Mouse (Mus musculus) right cerebral cortex, postnatal 10 days (tissue): ENCODE results near the gene Il22ra1.
A peak's percentile ranks its signal among the peaks of the same experiment; 100 is the strongest.
"Not testable (repeated sequence)": the region's sequence is repeated elsewhere in the genome, so short reads cannot be mapped to it uniquely, and the experiment has no call there.

Experiments used
- DNase-seq, 2 experiments: peaks; one replicate each; pipeline ENCODE4 v3.0.0; 2021; ENCODE audit warnings: low spot score in 2 of 2

Il22ra1 gene

DNA sequence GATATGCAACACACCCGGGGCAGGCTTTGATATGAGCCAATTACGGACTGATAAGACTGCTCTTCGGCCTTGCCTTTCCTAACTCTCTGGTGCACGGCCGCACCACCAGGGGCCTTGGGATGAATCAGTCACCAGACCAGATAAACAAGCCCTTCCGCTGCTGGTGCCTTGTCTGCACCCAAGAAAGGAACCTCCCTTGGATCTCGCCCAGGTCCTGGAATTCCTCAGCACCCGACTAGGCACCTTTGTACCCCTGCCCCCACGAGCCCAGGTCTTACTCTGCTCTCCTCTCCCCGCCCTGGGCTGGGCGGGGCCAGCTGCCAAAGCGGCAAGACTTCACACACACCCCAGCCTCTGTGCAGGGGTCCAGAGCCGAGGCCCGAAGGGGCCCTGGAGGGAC is at the start of gene Il22ra1:
TSS of gene Il22ra1 (plus strand) at position 356 of the 400 bp plus-strand sequence.
- DNase-seq: no peak

GRCm38 (mm10) chr4:135679316-135679715 is 48.7 kb upstream of the Il22ra1 start:
- no peak for DNase-seq

GRCm38 (mm10) chr4:135681789-135682188 is 46.2 kb upstream of the Il22ra1 start:
- no peak for DNase-seq

DNA sequence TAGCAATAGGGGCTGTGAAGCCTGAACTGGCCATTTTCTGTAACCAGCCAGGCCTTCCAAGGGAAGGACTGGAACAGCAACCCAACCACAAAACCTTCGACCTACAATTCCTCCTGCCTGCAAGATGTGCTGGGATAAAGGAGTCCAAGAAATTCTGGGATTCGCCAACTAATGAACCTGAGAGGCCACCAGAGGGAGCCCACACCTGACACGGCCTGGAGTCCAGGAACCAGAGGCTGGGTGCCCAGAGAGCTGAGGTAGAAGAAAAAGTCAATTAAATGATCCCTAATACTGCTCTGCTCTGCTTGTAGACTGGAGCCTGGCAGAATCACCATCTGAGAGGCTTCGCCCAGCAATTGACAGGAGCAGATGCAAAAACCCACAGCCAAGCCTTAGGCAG is 44.4 kb upstream of the Il22ra1 start:
- peak in 1 of 2 experiments; percentile 42 for DNase-seq

DNA sequence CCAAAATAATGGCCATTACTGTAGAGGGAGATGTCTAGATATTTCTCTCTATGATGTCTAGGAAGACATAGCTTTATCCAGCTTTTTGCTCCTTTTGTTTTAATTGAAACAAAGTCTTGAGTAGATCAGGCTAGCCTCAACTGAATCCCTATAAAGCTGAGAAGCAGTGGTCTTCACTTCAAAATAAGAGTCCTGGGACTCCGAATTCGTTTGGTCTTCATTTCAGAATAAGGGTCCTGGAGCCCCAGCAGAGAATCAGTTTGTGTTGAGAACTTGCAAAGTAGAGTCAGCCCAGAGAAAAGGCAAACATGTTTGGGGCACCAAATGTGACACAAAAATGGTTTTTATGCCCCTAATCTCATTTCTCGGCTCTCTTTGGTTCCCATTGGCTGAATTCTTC is 43.2 kb upstream of the Il22ra1 start:
- DNase-seq: no peak

GRCm38 (mm10) chr4:135685906-135686567 is 41.9 kb upstream of the Il22ra1 start, which contains the start of gene Ifnlr1:
TSS of gene Ifnlr1 (plus strand) at chr4:135686287.
- peak; percentile 51 to 65 for DNase-seq

GRCm38 (mm10) chr4:135686568-135686953 is 41.4 kb upstream of the Il22ra1 start:
- DNase-seq: no peak

DNA sequence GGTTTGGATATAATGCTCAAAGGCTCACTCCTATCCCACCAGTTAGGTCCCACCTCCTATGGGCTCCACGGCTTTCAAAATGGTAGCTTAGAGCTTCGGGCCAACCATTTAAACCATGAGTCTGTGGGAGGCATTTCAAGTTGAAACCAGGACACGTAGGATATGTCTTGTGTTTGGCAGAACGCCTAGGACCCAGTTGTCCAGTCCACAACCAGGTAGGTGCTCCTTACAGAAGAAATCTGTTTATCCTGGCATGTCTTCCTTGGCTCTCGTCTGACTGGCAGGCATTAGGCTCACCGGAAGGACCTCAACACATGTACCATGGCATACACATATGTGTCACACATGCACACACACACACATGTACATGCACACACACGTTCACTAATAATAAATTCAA is 38.2 kb upstream of the Il22ra1 start:
- DNase-seq: no peak

DNA sequence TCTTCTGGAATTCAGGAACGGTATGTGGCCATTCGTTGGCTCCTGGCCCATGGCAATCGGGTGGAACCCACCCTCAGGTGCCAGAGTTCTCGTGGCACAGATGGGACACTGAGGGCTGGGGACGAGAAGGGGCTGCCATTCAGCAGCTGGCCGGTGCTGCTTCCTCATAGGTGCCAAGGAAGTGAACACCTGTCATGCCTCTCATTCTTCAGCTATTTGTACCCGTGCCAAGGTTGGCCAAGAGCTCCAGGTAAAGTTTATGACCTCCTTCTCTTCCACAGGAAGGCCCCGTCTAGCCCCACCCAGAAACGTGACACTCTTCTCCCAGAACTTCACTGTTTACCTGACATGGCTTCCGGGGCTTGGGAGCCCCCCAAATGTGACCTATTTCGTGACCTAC is 37.7 kb upstream of the Il22ra1 start:
- DNase-seq: no peak

DNA sequence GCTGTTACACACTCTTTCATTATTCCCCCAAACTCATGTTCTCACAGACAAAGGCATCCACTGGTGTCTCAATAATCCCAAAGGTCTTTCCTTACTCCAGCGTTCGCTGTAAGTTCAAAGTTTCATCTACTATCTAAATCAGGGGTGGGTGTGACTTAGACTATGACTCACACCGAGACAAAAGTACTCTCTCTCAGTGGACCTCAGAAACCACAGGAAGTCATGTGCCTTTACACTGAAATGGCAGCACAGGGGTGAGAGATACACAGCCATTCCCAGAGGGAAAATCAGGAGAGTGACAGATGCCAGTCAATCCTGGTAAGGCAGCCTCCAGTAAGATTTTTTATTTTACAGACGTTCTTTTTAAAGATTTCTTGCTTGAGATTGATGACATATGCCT is 35.1 kb upstream of the Il22ra1 start:
- DNase-seq: no peak

GRCm38 (mm10) chr4:135698498-135698897 is 29.5 kb upstream of the Il22ra1 start:
- DNase-seq: no peak

DNA sequence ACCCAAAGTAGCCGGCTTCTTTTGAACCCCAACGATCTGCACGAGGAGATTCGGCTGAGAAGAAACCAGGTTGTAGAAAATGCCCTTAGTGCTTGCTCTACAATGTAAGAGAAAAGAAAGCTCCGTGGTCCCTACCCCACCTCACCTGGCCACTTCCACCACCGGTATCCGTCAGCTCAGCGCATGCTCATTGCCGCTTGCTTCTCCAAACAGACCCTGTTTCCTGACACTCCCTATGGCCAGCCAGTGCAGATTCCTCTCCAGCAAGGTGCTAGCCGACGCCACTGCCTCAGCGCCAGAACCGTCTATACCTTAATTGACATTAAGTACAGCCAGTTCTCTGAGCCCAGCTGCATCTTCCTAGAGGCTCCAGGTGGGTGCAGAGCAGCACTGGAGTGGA is 24.5 kb upstream of the Il22ra1 start:
- no peak for DNase-seq

DNA sequence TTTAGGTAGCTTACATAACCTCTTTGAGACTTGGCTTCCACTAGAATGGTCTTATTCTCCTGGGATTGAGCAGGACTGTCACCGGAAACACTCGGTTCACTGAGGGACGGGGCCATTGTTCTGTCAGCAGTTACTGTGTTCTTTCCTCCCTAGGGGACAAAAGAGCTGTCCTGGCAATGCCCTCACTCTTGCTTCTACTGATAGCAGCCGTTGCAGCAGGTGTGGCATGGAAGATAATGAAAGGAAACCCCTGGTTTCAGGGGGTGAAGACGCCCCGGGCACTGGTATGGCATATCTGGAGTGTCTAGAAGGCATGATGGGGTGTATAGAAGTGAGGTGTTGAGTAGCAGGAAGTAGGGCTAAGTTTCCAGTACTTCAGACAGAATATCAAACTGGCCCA is 24.0 kb upstream of the Il22ra1 start:
- DNase-seq: no peak

DNA sequence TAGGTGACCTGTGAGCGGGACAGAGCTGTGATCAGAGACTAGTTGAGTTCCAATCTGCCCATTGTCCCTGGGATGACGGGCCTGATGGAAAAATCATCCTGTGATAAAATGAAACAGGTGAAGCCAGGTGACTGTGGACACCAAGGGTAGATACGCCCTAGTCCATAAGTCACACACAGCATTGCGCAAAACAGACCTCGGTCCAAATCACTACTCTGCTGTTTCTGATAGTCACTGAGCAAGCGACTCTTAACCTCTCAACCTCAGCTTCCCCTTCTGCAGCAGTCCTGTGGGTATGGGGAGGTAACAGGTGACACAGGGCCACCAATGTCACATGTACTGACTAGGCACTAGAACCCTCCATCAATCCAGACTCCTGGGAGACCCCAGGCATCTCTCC is 21.9 kb upstream of the Il22ra1 start:
- no peak for DNase-seq

DNA sequence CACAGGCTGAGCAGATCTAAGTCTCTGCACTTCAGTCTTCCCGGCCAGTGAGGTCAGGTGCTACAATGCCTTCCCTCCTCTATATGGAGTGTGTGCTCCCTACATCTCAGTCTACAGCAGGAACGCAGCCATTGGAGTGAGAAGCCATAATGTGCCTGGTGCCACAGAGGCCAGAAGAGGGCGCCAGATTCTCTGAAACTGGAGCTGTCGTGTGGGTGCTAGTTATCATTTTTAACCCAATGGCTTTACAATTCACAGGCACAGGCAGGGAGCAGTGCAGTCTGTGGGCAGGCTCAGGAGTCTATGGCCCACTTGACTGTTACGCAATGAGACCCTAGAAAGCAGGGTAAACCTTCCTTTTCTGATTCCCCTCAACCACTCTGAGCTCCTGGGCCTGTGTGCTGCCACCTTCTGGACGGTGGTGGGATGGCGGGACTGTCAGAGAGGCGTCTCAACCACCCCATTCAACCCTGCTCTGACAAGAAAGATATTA is 18.9 kb upstream of the Il22ra1 start:
- DNase-seq: peak; percentile 49 to 76

DNA sequence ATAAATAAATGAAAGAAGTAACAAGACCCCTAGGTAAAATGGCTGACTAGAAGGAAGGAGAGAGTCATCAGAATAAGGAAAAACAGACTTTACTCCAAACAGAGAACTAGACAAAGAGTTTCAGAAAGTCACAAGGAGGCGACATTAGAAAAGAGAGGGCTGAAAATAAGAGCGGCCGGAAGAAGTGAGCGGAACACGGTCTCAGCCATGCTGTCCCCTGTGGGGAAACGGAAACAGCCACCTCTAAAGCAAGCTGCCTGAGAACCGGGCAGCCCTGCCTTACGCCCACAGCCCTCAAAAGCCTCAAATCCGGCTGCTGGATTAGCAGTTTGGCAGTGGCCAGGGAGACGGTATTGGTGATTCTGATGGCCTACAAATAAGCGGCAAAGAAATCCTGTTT is 18.4 kb upstream of the Il22ra1 start:
- DNase-seq: no peak

DNA sequence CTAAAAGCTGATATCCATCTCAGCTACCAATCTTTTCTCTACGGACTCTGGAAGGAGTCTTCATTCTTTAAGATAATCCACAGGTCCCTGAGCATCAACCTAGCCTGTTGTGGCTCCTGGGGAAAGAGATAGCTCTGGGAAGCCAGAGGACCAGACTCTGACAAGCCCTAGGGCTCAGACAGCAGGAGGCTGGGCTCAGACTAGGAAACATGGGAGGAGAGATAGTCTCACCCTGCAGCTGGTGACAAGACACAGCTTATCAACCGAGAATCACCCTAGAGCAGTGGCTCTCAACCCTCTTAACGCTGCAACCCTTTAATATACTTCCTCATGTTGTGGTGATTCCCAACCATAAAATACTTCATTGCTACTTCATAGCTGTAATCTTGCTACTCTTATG is 17.6 kb upstream of the Il22ra1 start:
- DNase-seq: no peak

- no peak for DNase-seq
Measured at GRCm38 (mm10) chr4:135714776-135715175, 13.2 kb upstream of the Il22ra1 start.

GRCm38 (mm10) chr4:135716438-135716837 is 11.5 kb upstream of the Il22ra1 start:
- DNase-seq: not testable (repeated sequence)

DNA sequence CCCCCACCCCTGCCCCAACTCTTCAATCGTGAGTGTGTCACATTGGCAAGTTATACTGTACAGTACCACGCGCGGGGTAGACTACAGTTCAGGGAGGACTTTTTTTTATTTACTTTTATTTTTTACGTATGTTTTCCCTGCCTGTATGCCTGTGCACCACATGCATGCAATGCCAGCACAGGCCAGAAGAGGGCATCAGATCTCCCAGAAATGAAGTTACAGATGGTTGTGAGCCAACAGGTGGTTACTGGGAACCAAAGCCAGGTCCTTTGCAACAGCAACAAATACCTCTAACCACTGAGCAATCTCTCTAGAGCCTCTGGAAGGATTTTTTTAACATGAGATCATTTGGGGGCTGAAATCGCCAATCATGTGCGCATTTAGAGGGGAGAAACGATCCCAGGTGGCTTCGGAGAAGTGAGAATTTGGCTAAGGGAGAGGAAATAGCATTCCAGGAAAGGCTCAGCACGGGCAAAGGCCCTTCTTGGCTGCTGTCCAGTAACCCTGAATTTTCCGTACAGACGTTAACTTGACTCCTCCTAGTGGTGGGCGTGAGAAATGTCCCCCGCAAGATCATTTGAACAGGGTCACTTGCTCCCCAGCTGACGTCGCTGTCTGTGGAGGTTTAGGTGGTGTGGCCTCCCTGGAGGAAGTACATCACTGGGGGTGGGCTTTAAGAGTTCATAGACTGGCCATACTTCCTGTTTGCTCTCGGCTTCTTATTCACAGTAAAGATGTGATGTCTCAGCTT is 5.3 kb upstream of the Il22ra1 start:
- no peak for DNase-seq

DNA sequence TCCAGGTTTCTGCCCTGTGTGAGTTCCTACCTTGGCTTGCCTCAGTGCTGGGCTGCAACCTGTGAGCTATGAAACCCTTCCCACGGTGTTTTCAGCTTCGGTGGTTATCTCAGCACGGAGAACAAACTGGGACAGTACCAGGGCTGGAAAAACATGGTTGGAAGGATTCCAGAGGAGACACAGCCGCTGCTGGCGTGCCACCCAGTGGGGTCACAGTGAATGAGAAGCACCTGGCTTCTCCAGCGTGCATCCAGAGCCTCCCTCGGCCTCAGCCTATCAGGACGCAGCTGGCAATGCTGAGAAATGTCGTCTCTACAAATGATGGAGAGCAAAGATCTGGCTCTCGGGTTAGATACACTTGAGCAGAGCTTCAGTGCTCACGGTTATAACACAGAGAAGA is 1.6 kb upstream of the Il22ra1 start:
- no peak for DNase-seq

DNA sequence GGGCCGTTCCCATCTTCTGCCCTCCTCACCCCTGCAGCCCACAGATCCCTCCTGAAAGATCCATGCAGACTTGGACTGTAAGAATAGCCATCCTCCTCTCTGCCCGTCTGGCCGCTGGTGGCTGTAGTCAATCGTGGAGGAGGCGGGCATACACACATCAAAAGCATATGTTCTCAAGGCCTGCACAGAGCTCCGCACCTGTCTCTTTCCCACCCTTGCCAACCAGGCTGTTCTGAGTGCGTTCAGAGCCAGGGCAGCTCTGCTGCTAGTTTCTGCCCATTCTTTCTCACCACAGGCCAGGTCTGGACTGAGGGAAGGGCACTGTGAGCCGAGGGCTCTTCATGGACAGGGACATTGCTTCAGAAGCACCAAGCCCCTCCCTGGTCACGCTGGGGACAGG is 2.2 kb downstream of the Il22ra1 start:
- DNase-seq: peak; percentile 52 to 63

GRCm38 (mm10) chr4:135730951-135731350 is 3.0 kb downstream of the Il22ra1 start:
- no peak for DNase-seq
